Mouse (Mus musculus) erythroblast, embryonic 14.5 days (primary cell): ENCODE results near the gene Use1.

Experiments used
- GATA1 ChIP-seq: IDR thresholded peaks from 2 replicates; pipeline ENCODE4 v1.6.1; 2012; ENCODE audit warnings: low read length, inconsistent platforms, mixed read lengths
- TAL1 ChIP-seq: IDR thresholded peaks from 3 replicates; pipeline ENCODE4 v1.6.1; 2012; ENCODE audit warnings: low read length, inconsistent platforms, mixed read lengths

GRCm38 (mm10) chr8:71324848-71325247, 41.8 kb upstream of the Use1 start:
- TF ChIP-seq TAL1 (no peak), GATA1 (no peak)
